Mouse (Mus musculus): ENCODE data around the gene Tedc2.

DNA sequence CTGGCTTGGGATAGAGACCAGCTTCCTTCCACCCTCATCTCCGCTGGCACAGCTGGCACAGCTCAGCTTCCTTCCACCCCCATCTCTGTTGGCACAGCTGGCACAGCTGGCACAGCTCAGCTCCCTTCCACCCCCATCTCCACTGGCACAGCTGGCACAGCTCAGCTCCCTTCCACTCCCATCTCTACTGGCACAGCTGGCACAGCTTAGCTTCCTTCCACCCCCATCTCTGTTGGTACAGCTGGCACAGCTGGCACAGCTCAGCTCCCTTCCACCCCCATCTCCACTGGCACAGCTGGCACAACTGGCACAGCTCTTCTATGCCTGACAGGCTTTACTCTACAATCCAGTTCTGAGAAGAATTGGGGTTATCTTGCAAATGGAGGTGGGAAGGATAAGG lies 46.5 kb upstream of the Tedc2 start:
- TF ChIP-seq POLR2A (IDR thresholded peaks at IDR 0.05; ENCODE audit: extremely low read depth, insufficient read depth, low read length) (no peak), CTCF (IDR thresholded peaks at IDR 0.05; ENCODE audit: extremely low read depth, insufficient read depth, low read length) (no peak)

Data from cortical plate, adult 2 months (tissue).